Mouse (Mus musculus) CH12F3 (cell line): ENCODE measurements around the gene Ssh1.

Source experiments
- in situ Hi-C: fragments of 300-500 bp; cut with MboI; formaldehyde crosslinking; loops from 2 replicates; pipeline ENCODE4 v1.14.3; 2020; ENCODE audit warnings: low sequenced_read_pairs

The Ssh1 gene

GRCm38 (mm10) chr5:113901074-113901571, 92.6 kb downstream of the Ssh1 start:
- in situ Hi-C loops = no loop called here

GRCm38 (mm10) chr5:113899543-113899942, 94.2 kb downstream of the Ssh1 start:
- in situ Hi-C loops = no loop called here

DNA sequence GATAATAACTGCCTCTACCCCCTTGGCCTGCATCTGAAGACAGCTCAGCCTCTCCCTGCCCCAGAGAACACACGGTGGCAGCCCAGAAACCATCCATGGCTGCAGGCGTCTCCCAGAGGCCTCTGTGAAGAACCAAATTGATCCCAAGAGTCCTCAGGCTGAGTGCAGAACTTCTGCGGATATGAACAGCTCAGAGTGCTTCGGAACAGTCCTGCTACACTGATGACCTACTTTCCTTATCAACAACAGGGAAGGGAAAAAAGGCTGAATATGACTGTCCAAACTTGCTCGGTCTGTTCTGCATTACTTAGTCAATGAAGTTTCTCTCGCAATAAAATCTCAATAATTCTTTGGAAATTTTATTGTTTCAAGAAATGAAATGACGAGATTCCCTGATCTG, 101.7 kb downstream of the Ssh1 start:
- in situ Hi-C loops = no loop called here

GRCm38 (mm10) chr5:113890874-113891273, 102.8 kb downstream of the Ssh1 start:
- in situ Hi-C loops = no loop called here

- in situ Hi-C loops = no loop called here
Measured at GRCm38 (mm10) chr5:113889912-113890311, 103.8 kb downstream of the Ssh1 start.

- in situ Hi-C loops = no loop called here
Measured at GRCm38 (mm10) chr5:113889181-113889906, 104.3 kb downstream of the Ssh1 start.

GRCm38 (mm10) chr5:113888186-113888795, 105.4 kb downstream of the Ssh1 start:
- in situ Hi-C loops = no loop called here

- in situ Hi-C loops = no loop called here
Measured at GRCm38 (mm10) chr5:113887132-113887531, 106.6 kb downstream of the Ssh1 start.
